Mouse (Mus musculus) kidney, postnatal 14 days (tissue): Measurements from ENCODE around the gene Cep55.

ENCODE experiments used
- DNase-seq: peaks from one replicate; pipeline ENCODE4 v3.0.0; 2022; ENCODE audit warnings: mixed read lengths

Gene Cep55

GRCm38 (mm10) chr19:38045198-38045597 lies 9.6 kb upstream of the Cep55 start:
- DNase-seq = no peak

- DNase-seq = no peak
These were observed 5.1 kb upstream of the Cep55 start for GRCm38 (mm10) chr19:38049686-38050085.

GRCm38 (mm10) chr19:38053227-38054041 lies 1.4 kb upstream of the Cep55 start:
- DNase-seq = no peak

- peak; percentile 85 for DNase-seq
These were observed 577 bp upstream of the Cep55 start for GRCm38 (mm10) chr19:38054149-38054719.

GRCm38 (mm10) chr19:38055798-38056197 lies 987 bp downstream of the Cep55 start:
- no peak for DNase-seq

GRCm38 (mm10) chr19:38056276-38056675 lies 1.5 kb downstream of the Cep55 start:
- DNase-seq = no peak

GRCm38 (mm10) chr19:38056931-38057330 lies 2.1 kb downstream of the Cep55 start:
- no peak for DNase-seq

- no peak for DNase-seq
These were observed 8.4 kb downstream of the Cep55 start for GRCm38 (mm10) chr19:38063201-38063600.

GRCm38 (mm10) chr19:38064051-38064450 lies 9.2 kb downstream of the Cep55 start:
- DNase-seq = no peak

GRCm38 (mm10) chr19:38073226-38073625 lies 18.4 kb downstream of the Cep55 start:
- no peak for DNase-seq

GRCm38 (mm10) chr19:38075051-38075450 lies 20.2 kb downstream of the Cep55 start:
- DNase-seq = no peak

- no peak for DNase-seq
These were observed 21.4 kb downstream of the Cep55 start for GRCm38 (mm10) chr19:38076251-38076650.

- DNase-seq = no peak
These were observed 23.2 kb downstream of the Cep55 start for GRCm38 (mm10) chr19:38077851-38078540.

- no peak for DNase-seq
These were observed 26.6 kb downstream of the Cep55 start for GRCm38 (mm10) chr19:38081361-38081760.

- no peak for DNase-seq
These were observed 28.2 kb downstream of the Cep55 start for GRCm38 (mm10) chr19:38082931-38083525.

- DNase-seq = no peak
These were observed 31.0 kb downstream of the Cep55 start for GRCm38 (mm10) chr19:38085841-38086240.

- peak; percentile 46 for DNase-seq
These were observed 32.2 kb downstream of the Cep55 start for GRCm38 (mm10) chr19:38086948-38087551.

- DNase-seq = no peak
These were observed 34.5 kb downstream of the Cep55 start for GRCm38 (mm10) chr19:38089358-38089757.

- no peak for DNase-seq
These were observed 36.7 kb downstream of the Cep55 start for GRCm38 (mm10) chr19:38091512-38091985.

GRCm38 (mm10) chr19:38096231-38096630 lies 41.4 kb downstream of the Cep55 start:
- DNase-seq = no peak

- DNase-seq = no peak
These were observed 42.3 kb downstream of the Cep55 start, which contains the start of gene Ffar4 for GRCm38 (mm10) chr19:38096858-38097758. Gene Ffar4 (plus strand): TSS chr19:38097071.

- DNase-seq = no peak
These were observed 53.1 kb downstream of the Cep55 start for GRCm38 (mm10) chr19:38107871-38108270.
